Mouse (Mus musculus) inflammation-experienced regulatory T-cells, adult 6 months (primary cell): Measurements from ENCODE around the gene Usb1. TPM values are rescaled to one million over a fixed set of nuclear protein-coding genes. Genes with fewer than 3 reads are reported as not detected.

Experiments
- ATAC-seq: one replicate; pipeline ENCODE4 v1.8.0; 2017
- polyA plus RNA-seq, 3 experiments: library from polyadenylated mRNA; unstranded; fragments of 100-300 nt; shearing (Covaris generic); gene quantifications; one replicate each; pipeline ENCODE4 v1.2.1; 2017

The Usb1 gene
- polyA plus RNA-seq, 3 experiments from 2014 or later, result 59.7 to 62.9 (median 59.7) TPM

- no peak for ATAC-seq
Observed at GRCm38 (mm10) chr8:95336363-95336762, 4.3 kb downstream of the Usb1 start.

- ATAC-seq, result no peak
Observed at GRCm38 (mm10) chr8:95341721-95342120, 9.6 kb downstream of the Usb1 start.

- ATAC-seq, result no peak
Observed at GRCm38 (mm10) chr8:95344668-95345067, 12.6 kb downstream of the Usb1 start.

- ATAC-seq, result peak; percentile 30
Observed at GRCm38 (mm10) chr8:95346643-95347545, 14.8 kb downstream of the Usb1 start.

- ATAC-seq, result peak; percentile 7
Observed at GRCm38 (mm10) chr8:95348356-95348755, 16.3 kb downstream of the Usb1 start.

GRCm38 (mm10) chr8:95348811-95349630, 16.9 kb downstream of the Usb1 start:
- ATAC-seq, result peak; percentile 74

- ATAC-seq, result no peak
Observed at GRCm38 (mm10) chr8:95351461-95351860, 19.4 kb downstream of the Usb1 start.

GRCm38 (mm10) chr8:95352151-95352870, 20.2 kb downstream of the Usb1 start, which contains the start of gene Mmp15:
Gene Mmp15, plus strand, starts transcription at chr8:95352268.
- no peak for ATAC-seq

- no peak for ATAC-seq
Observed at GRCm38 (mm10) chr8:95352871-95353866, 21.1 kb downstream of the Usb1 start.

- no peak for ATAC-seq
Observed at GRCm38 (mm10) chr8:95354606-95355005, 22.5 kb downstream of the Usb1 start.

GRCm38 (mm10) chr8:95358550-95359411, 26.7 kb downstream of the Usb1 start:
- ATAC-seq, result no peak

- no peak for ATAC-seq
Observed at GRCm38 (mm10) chr8:95360181-95361015, 28.3 kb downstream of the Usb1 start.

GRCm38 (mm10) chr8:95361016-95361341, 28.9 kb downstream of the Usb1 start:
- ATAC-seq, result no peak

GRCm38 (mm10) chr8:95362272-95362671, 30.2 kb downstream of the Usb1 start:
- ATAC-seq, result no peak

GRCm38 (mm10) chr8:95363849-95364248, 31.8 kb downstream of the Usb1 start:
- ATAC-seq, result no peak

GRCm38 (mm10) chr8:95369581-95370326, 37.7 kb downstream of the Usb1 start:
- ATAC-seq, result peak; percentile 87

- ATAC-seq, result no peak
Observed at GRCm38 (mm10) chr8:95373389-95374002, 41.4 kb downstream of the Usb1 start.

GRCm38 (mm10) chr8:95374429-95374828, 42.3 kb downstream of the Usb1 start:
- no peak for ATAC-seq
